Mouse (Mus musculus): ENCODE results near the gene Islr.
A peak's percentile ranks its signal among the peaks of the same experiment; 100 is the strongest.

Islr gene

DNA sequence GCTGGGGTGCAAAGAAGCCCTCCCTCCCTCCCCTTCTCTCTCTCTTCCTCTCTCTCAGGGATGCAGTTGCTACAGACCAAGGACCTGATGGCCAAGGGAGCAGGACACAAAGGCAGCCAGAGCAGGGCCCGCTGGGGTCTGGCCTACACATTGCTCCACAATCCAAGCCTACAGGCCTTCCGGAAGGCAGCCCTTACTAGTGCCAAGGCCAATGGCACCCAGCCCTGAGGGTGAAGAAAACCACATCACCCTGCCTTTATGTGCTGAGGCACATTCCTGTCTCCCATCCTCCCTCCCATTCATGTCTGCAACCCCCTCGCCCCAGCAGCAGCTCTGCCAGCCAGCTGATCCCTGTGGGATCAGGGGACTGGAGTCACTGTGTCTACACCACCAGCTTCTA, 51.0 kb downstream of the Islr start:
- no peak for DNase-seq (ENCODE audit: low spot score)

DNA sequence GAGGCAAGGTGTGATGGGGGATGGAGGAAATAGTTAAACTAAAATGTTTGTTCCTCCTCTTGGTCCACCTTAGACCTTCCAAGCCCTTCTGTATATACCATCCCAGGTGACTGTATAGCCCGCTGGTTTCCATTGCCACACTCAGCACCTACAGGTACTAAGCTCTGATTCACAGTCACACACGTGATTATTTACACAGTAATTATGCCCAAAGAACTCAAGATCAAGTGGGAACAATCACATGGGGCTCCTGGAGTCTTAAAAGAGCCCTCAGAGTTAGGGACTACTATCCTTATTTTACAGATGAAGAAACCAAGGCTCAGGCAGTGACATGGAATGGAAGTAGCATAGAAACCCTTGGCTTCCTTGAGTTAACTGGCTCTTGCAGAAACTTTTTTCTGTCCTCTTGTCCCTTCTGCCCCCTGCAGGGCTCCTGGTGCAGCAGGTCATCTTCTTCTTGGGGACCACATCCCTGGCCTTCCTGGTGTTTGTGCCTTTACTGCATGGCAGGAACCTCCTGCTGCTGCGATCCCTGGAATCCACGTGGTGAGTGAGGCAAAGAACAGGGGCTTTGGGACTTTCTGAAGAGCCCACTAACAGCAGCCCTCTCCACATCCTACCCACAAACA, 53.3 kb downstream of the Islr start:
- DNase-seq (ENCODE audit: low spot score), result no peak

DNA sequence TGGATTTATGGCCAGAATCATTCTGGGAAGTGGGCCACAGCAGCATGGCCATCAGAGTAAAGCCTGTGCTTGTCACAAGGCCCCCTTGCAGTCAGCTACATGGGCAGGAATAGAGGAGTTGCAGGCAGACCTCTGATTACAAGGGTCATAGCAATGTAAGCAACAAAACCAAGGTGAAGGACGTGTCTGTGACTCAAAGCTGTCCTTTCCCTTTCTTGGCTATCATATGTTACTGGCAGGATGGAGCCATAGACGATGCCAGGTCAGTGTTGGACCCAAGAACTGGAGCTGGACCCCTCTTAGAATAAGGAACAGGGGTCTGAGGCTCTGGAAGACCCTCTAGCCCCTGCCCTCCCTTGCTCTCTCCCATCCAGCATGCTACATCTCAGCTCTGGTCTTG, 55.3 kb downstream of the Islr start:
- no peak for DNase-seq (ENCODE audit: low spot score)

DNA sequence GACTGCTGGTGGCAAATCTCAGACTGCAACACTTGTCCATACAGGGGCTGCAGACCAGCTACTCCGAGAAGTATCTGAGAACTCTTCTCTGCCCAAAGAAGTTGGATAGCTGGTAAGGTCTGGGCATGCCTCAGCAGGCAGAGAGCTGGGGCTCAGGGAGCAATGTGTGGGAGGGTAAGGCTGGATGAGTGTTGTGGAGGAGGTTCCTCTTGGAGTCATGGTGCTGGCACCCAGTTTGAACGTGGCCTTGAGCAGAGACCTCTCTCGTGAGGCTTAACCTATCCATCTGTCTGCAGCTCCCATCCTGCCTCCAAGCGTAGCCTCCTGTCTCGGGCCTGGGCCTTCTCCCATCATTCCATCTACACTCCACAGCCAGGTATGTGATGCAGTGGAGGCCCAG, 58.7 kb downstream of the Islr start:
- DNase-seq (ENCODE audit: low spot score), result no peak

DNA sequence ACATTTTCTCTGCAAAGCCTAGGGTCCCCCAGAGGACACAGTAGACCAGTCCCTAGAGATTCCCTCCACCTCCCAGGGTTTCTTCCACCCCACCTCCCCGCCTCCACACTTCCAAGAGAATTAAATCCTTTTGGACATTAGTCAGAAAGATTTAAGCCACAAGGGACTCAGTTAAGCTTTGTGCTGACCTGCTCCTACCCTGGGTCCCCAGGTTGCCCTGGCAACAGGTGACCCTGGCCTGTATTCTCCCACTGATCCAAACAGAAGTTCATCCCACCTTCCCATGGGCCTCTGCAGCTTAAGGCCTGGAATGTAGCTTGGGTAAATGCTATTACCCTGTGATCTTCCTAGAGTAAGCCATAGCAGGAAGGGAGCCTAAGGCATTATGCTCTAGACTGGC, 59.4 kb downstream of the Islr start:
- peak; percentile 57 for DNase-seq (ENCODE audit: low spot score)

DNA sequence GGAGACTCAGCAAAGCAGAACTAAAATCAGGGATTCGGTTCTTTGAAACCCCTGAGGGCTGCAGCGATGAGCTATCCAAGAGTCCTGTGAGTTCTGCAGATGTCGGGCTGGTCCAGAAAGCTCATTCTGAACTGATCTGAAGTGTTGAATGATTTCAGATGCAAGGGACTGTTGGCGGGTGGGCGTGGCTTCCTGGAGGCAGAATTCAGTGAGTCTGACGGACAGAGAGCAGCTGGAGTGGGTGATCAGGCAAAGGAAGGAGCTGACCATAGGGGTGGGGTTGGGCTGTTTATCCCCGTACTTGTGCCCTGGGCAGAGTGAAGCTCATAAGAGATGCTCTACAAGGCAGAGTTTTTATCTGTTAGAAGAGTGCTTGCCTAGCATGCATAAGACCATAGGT, 60.7 kb downstream of the Islr start:
- DNase-seq (ENCODE audit: low spot score), result no peak

DNA sequence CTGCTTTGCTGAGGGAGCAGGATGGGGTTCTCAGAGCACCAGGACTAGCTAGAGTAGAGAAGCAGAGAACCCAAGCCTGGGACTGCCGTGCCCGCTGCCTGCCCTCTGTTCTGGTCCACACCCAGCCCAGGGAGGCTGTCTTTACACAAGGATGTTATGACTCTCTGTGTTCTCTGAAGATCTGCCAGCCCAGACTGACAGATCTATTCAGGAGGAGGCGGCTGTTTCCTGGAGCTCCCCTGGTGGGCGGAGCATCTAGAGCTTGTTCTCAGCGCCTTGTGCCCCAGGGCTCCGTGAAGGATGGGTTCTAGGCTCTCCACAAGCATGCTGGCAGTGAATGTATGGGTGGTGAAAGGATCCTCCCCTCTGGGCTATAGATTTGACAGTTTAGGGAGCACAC, 64.2 kb downstream of the Islr start:
- DNase-seq (ENCODE audit: low spot score), result no peak

DNA sequence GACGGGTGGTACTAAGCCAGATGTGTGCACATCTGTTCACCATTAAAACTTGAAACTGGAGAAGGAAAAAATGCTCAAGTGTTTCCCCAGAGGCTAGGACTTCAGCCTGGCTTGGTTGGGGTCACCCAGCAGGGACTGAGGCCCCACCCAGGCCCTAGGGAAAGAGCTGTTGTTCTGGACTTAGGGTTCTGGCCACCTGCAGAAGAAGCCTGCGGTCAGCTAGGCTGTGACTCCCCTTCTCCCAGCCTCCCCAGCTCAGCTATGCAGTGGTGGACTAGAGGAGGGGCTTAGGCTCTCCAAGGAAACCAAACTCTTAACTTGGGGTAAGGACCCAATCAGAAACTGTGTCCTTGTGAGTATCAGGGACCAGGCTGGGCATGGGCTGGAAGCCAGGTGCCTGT, 68.2 kb downstream of the Islr start:
- no peak for DNase-seq (ENCODE audit: low spot score)

DNA sequence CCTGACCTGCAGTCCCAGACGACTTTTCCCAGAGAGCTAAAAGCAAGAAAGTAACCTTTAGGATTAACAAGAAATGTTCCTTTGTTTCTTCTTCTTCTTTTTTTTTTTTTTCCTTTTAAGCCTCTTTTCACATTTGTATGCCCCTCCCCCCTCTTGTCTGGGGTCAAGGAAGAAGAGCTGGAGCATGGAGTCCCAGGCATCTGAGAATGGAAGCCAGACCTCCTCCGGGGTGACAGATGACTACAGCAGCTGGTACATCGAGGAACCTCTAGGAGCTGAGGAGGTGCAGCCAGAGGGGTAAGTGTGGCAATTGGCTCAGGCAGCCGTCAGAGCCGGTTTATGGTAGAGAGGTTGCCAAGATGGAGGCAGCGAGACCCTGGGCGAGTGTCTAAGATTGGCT, 69.2 kb downstream of the Islr start:
- no peak for DNase-seq (ENCODE audit: low spot score)

DNA sequence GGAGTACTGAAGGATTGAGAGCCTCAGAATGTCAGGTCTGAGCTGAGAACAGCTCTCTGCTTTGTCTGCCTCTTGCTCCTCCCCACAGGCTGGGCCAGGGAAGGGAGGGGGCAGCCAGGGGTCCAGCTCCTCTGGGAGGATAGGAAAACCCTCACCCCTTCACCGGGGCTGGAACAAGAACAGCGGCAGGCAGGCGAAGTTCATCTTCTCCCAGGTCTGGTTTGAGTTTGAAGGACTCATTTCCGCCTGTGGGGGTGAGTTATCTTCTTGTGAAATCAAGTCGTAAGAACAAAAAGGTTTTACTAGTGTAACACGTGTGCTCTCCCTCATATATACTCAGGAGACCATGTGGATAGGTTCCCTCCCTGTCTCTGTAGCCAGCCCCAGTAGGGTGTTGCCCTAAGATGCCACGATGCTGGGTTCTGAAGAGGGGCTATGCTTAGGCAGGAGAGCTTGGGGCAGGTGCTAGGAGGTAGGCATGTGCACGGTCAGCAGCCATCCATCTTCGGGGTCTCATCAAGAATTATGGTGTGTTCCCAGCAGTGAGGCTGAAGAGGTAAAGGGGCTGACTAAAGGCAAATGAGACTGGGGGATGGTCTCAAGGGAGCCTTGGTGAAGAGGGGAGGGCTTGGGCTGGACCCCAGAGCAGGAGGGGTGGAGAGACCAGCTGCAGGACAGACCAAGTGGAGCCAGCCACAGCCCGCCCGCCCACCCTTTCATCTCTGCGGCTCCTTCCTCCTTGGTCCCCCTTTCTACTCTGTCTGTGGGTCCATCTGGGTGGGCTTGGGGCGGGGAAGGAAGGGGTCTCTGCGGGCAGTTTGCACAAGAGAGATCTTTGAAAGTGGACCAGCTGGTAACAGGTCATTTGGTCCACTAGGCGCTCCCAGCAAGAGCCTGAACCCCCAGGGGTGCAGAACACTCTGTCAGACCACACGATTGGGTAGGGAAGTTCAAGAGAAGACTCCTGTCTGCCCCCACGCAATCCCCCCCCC, 69.9 kb downstream of the Islr start:
- peak; percentile 66 for DNase-seq (ENCODE audit: low spot score)

DNA sequence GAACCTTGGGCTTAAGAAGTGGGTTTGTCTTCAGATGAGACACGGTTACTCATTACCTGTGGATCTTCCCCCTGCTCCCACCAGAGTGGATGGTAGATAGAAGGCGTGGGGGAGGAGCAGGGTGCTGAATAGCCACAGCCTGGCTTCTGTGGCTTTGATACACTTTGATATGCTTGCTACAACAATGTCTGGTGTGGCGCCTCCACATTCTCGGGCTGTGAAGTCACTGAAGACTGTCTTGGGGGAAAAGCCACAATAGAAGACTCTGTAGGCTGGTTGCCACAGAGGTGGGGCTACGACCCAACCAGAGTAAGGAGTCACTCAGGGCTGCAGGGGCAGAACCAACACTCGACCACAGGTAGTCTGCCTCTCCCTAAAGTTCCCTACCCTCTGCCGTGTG, 72.4 kb downstream of the Islr start:
- DNase-seq (ENCODE audit: low spot score), result no peak

DNA sequence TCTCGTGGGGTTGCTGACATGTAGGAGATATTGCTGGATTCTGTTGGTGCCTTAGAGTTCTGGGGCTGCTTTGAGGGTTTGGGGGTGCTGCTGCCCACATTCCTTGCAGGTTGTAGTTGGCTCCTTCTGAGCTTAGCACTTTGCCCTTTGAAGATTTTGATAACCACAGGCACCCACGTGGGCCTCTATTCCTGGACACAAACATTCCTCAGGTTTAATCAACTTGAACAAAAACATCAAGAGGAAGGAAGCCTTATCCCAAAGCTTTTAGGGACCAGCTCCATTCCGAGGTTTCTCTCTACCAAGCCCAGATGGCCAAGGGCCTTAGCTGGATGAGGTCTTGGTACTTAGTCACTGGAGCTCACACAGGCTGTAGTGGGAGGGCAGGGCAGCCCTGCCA, 73.2 kb downstream of the Islr start:
- no peak for DNase-seq (ENCODE audit: low spot score)

DNA sequence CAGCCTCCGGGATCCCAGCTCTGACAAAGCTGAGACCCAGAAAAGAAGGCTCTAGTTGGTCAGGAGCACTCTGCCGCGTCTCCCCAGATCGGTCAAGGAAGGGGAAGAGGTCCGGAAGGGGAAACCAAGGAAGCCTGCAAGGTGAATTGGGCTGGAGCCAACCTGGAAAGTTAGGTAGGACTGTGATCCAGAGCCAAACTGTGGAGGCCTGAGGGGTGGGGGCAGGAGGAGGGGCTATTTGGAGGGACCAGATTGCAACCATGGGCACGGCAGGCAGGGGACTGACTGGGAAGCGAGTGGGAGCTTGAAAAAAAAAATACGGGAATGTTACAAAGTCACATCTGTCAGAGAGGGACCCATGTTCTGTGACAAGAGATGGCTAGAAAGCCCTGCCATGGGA, 74.6 kb downstream of the Islr start:
- DNase-seq (ENCODE audit: low spot score), result no peak

DNA sequence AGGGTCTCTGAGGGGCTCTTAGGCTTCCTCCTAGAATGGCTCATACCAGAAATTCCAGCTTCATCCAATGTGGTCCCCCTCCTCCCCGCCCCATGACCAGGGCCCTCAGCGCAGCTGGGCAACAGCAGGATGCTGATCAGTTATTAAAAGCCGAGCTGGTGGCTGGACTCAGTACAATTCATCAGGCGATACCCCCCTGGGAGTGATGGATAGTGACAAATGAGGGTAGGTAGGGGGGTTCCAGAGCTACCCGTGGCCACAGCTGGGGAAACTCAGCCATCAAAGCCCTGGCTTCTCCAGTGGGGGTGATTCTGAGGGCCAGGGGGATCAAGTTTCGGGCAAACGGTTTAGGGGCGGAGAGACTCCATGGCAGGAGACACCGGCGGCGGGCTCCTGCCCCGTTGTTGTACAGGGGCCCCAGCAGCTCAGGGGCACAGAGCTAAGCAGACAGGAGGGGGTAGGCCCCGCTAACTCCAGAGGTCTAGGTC, 75.1 kb downstream of the Islr start:
- DNase-seq (ENCODE audit: low spot score), result peak; percentile 65

DNA sequence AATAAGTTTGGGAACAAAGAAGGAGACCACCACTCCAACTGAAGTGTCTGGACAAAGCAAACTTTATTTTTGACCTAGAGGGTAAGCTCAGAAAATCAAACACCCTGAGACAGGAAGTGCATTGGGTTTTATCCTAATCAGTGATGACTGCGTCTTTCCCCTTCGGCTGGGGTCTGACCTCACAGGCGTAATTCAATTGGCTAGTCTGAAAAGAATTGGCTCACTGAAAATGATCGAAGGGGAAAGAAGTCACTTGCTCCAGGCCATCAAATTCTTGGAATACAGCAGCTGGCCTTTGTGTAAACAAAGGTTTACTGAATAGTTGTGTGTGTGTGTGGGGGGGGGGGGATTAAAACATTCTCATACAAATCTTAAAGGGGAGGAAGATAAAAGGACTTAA, 78.3 kb downstream of the Islr start:
- peak; percentile 42 for DNase-seq (ENCODE audit: low spot score)

DNA sequence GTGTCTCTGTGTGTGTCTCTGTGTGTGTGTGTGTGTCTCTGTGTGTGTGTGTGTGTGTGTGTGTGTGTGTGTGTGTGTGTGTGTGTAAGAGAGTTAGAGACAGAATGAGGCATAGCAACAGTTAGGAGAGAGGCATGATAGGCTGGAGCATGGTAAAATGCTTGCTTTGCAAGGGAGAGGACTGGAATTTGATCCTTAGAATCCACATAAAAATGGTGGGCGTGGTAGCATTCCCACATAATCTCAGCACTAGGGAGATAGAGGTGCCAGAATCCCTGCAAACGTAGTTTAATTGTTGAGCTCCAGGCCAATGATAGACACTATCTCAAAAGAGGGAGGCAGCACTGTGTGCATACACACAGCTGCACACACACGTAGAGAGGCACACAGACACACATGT, 79.0 kb downstream of the Islr start:
- no peak for DNase-seq (ENCODE audit: low spot score)

DNA sequence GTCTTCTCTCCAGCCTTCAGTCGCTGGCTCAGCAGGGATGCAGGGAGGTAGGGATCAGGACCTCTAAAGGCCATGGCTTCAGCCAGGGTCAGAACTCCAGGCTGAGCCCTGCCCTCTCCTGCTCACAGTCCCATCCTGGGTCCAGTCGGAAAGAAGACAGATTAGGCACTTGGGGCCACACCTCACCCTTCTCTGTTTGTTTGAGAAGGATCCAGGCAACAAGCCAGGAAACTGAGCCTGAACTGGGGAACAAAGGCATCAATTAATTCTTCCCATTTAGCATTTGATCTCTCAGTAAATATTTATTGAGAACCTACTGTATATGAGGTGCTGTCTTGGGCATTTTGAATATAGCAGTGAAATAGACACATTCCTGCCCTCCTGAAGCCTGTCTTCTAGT, 85.4 kb downstream of the Islr start, which contains the start of gene Ccdc33:
Ccdc33 (minus strand) TSS at position 153 of the 400 bp plus-strand sequence.
- DNase-seq (ENCODE audit: low spot score), result no peak

DNA sequence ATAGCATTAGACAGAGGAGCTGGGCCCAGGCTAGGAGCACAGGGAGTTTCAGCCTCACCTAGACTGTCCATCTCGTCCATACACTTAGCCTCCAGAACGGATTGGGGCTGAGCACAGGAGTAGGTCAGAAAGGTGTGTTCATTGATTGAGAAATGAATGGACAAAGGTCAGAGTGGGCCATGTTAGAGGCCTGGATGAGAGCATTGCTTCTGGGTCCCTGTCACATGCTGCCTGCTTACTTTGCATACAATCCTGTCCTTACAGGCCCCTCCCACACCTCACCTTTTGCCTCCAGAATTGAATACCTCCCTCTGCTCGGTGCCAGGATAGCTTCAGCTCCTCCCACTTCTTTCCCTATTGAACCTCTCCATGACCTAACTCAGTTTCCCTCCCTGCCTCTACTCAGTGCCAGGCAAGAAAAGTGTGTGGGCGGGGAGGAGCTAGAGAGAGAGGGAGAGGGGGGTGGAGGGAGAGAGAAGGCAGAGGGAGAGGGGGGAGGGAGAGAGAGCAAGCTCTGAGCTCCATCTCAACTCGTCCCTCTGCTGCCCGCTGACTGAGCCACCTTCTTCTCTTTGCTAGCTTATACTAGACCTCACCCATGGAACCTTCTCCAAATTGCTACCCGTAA, 88.0 kb downstream of the Islr start:
- no peak for DNase-seq (ENCODE audit: low spot score)

DNA sequence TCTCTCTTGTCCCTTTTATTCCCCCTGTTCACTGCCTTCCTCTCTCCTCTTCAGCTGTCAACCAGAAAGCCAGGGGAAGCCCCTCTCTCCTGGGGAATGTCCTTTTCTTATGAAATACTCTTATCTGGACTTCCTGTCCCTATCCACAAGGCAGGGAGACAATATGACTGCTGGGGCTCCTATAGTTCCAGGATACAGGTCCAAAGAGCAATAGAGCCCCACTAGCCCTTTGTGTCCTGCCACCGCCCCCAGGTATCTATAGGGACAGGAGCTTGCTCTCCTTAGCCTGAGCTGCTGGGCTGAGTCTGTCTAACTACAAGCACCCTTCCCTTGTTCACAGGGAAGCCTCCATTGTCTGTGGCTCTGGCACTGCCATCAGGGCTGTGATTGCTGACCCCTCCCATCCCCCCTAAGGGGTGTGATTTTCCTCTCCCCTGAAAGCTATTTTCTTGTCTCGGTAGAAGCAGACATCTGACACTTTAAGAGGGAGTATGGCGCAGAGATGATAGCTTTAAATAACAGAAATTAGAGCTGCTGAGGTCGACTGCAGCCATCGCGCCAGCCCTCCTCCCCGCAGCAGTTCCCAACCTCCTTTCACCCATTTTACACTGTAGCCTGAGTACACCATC, 88.7 kb downstream of the Islr start:
- DNase-seq (ENCODE audit: low spot score), result no peak

DNA sequence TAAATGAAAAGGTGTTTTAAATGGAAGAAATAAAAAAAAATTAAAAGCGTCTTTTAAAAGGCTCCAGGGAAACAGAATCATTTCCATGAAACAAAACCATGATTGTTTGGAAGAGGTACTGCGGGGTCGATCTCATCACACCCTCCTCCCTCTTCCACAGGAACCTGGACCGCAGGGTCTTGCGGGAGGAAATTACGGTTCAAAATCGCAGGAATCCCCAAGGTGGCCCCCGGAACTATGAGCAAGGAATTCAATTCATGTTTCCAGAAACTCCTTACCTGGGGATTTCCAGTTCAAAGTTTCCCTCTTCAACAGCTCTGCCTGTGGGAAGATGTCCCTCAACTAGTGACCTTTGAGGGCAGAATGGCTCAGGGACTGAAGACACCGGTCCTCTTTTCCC, 90.1 kb downstream of the Islr start:
- DNase-seq (ENCODE audit: low spot score), result no peak

DNA sequence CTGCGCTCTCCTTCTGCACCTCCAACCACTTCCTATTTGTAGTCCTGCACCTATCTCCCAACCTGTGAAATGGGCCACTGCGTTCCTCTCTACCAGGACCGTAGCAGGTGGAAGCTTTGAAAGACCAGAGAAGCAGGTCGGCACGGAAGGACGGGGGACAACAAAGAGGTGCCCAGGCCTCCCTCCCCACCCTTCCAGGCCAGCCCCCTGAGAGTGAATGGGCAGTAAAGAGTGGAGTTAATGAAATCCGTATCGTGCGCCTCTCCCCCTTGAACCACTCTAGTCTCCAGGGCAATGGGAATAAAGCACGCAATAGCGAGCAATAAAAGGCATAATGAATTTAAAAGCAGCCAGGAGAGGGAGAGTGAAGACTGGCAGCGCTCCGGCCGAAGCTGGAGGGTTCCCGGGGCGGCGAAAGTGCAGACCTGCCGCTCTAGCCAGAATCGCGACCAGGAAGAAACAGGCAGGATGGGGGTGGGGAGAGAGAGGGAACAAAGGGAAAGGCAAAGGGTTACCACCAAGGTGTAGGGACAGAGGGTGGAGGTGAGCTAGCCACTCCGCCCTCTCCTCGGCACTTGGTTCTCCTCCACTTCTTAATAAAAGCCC, 90.7 kb downstream of the Islr start:
- DNase-seq (ENCODE audit: low spot score), result peak; percentile 49

DNA sequence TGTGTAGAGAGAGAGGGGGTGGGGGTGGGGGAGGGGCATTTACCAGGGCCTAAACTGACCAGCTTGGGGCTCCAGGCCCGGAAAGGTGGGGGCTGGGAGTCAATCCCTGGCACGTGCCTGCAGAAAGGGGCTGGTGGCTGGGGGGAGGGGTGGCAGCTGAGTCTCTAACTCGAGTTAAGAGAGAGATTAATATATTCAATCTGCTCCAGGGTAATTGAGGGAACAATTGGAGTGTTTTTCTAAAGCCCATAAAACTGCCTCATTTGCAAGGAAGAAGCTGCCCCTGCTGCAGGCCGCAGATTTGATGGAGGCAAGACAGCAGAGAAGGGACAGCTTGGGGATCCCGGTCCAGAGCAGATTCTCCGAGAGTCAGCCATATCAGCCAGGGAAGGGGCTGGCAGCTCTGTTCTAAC, 91.2 kb downstream of the Islr start:
- DNase-seq (ENCODE audit: low spot score), result peak; percentile 78
